ENCODE assay signal across 11 mouse cellular contexts in the genomic region with DNA sequence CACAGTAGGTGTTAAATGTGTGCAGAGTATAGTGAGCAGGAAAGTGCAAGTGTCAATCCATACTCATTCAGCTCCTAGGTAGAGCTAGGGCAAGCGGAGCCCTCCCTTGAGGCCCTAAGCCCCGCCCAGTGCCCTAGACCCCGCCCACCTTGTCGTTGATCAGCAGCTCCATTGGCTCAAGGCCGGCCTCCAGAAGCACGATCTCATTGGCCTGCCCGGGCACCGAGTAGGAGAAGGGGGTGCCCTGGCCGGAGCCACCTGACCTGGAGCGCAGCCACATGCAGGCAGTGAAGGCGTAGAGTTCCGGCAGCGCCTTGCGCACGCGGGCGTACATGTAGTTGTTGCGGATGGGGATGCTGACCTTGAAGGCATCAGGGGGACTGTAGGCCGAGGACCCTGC. TPM values are rescaled to one million over a fixed set of nuclear protein-coding genes. Genes with fewer than 3 reads are reported as not detected.
DNase-seq lines count a peak whose midpoint lies in the region; ATAC-seq and TF ChIP-seq lines count a peak whose summit lies in the region.
"Had no signal": no experiment of that assay in that cellular context is flagged by ENCODE, and none has a peak within 500 bp of the region (broad histone marks: within the 10 kb centered on the region; RNA-seq: fewer than 3 reads in every experiment).

No protein-coding gene starts in this region.

- H3K27me3 ChIP-seq in neural tube, embryonic 12.5 days (replicated peaks), result peaks cover 23% of the 10 kb centered on the region

- no peak overlapping the region for H3K9ac ChIP-seq in neural tube, embryonic 12.5 days

- 33% methylated on average over 19 of the region's 19 CpGs for WGBS in lung, adult 2 months
- WGBS in neural tube, embryonic 12.5 days, result 20% methylated on average over 19 of the region's 19 CpGs

- no peaks in the 10 kb centered on the region for H3K9me3 ChIP-seq in neural tube, embryonic 12.5 days

- H3K4me1 ChIP-seq in lung, adult 2 months (ENCODE audit: control insufficient read depth, insufficient read depth, low read length), result no peaks in the 10 kb centered on the region
- peaks cover 12% of the 10 kb centered on the region; the same call in 1 of the 2 replicates for H3K4me1 ChIP-seq in neural tube, embryonic 12.5 days

- no peak overlapping the region for H3K4me3 ChIP-seq in lung, adult 2 months (replicated peaks; ENCODE audit: extremely low read depth, low read depth, low read length)
- no peak overlapping the region for H3K4me3 ChIP-seq in neural tube, embryonic 12.5 days

- TF ChIP-seq POLR2A in lung, adult 2 months (IDR thresholded peaks at IDR 0.05; ENCODE audit: borderline replicate concordance, extremely low read depth, low read depth, low read length), result no peak

- peak overlapping the region; percentile 29; the same call in 1 of the 2 replicates for H3K4me2 ChIP-seq in neural tube, embryonic 12.5 days (replicated peaks)

- no peak overlapping the region for H3K27ac ChIP-seq in neural tube, embryonic 12.5 days

- TF ChIP-seq CTCF in lung, adult 2 months (IDR thresholded peaks at IDR 0.05; ENCODE audit: insufficient read depth, low read length), result no peak

- no peak for ATAC-seq in neural tube, embryonic 12.5 days (ENCODE audit: low FRiP score, low read depth)
- no peak for ATAC-seq in erythroblast, adult 5-6 weeks (replicated peaks; ENCODE audit: low FRiP score, poor library complexity, severe bottlenecking)

- DNase-seq in cerebellum, adult 18-20 months, result peak; percentile 53 to 56
- no peak for DNase-seq in cerebellum, postnatal 4 days (ENCODE audit: low spot score in 2 of 2)
- DNase-seq in lung, postnatal 10 days, result peak; percentile 27
- DNase-seq in lung, adult 2 months, result no peak
- DNase-seq in embryo, embryonic 10.5 days (ENCODE audit: low spot score), result peak; percentile 68
- no peak for DNase-seq in frontal cortex, postnatal 14 days (ENCODE audit: low spot score in 2 of 2)
- DNase-seq: adrenal gland, adult 8-10 months; heart, postnatal 36 days had no signal

- no peaks in the 10 kb centered on the region for H3K36me3 ChIP-seq in neural tube, embryonic 12.5 days

RNA-seq across cellular contexts. Expression of gene Nptxr, which starts 12.1 kb away (rescaled TPM):
- polyA plus RNA-seq in lung, adult 2 months (2012; rRNA removed), result 3.1 and 3.7 TPM in 2 replicates
- 13.2 and 13.6 TPM in 2 replicates for polyA plus RNA-seq in neural tube, embryonic 12.5 days (2016; fragmentation: Nextera tagmentation; extraction: Ambion mirVana)
- 0.19 TPM in 1 of 2 replicates, not detected in the other for total RNA-seq in erythroblast, adult 5-6 weeks (2015; ENCODE audit: low replicate concordance)
- total RNA-seq in erythroblast, adult 5-6 weeks (2017; ENCODE audit: low replicate concordance), result 0.17 TPM in 1 of 2 replicates, not detected in the other

RNA-seq across cellular contexts. Expression of gene Dnal4, which starts 14.8 kb away (rescaled TPM):
- polyA plus RNA-seq in lung, adult 2 months (2012; rRNA removed), result 51.1 and 51.2 TPM in 2 replicates
- 73.1 and 79.2 TPM in 2 replicates for polyA plus RNA-seq in neural tube, embryonic 12.5 days (2016; fragmentation: Nextera tagmentation; extraction: Ambion mirVana)
- 4.2 TPM in 1 of 2 replicates, not detected in the other for total RNA-seq in erythroblast, adult 5-6 weeks (2015; ENCODE audit: low replicate concordance)
- total RNA-seq in erythroblast, adult 5-6 weeks (2017; ENCODE audit: low replicate concordance), result 0.68 and 1.7 TPM in 2 replicates

RNA-seq across cellular contexts. Expression of gene Npcd, which starts 41.6 kb away (rescaled TPM):
- 0.50 and 1.4 TPM in 2 replicates for polyA plus RNA-seq in lung, adult 2 months (2012; rRNA removed)
- polyA plus RNA-seq in neural tube, embryonic 12.5 days (2016; fragmentation: Nextera tagmentation; extraction: Ambion mirVana), result 0.31 and 1.0 TPM in 2 replicates
- total RNA-seq in erythroblast, adult 5-6 weeks (2015; ENCODE audit: low replicate concordance), result not detected in 2 replicates
- 0.34 TPM in 1 of 2 replicates, not detected in the other for total RNA-seq in erythroblast, adult 5-6 weeks (2017; ENCODE audit: low replicate concordance)
- polyA plus RNA-seq: C2C12 had no signal

RNA-seq across cellular contexts. Expression of gene Cbx6, which starts 42.0 kb away (rescaled TPM):
- polyA plus RNA-seq in lung, adult 2 months (2012; rRNA removed), result 87.3 and 94.1 TPM in 2 replicates
- polyA plus RNA-seq in neural tube, embryonic 12.5 days (2016; fragmentation: Nextera tagmentation; extraction: Ambion mirVana), result 32.8 and 36.6 TPM in 2 replicates
- 2.7 and 4.0 TPM in 2 replicates for total RNA-seq in erythroblast, adult 5-6 weeks (2015; ENCODE audit: low replicate concordance)
- total RNA-seq in erythroblast, adult 5-6 weeks (2017; ENCODE audit: low replicate concordance), result 6.6 and 8.1 TPM in 2 replicates

RNA-seq across cellular contexts. Expression of gene Sun2, which starts 50.1 kb away (rescaled TPM):
- 74.7 and 88.6 TPM in 2 replicates for polyA plus RNA-seq in lung, adult 2 months (2012; rRNA removed)
- 8.0 and 9.5 TPM in 2 replicates for polyA plus RNA-seq in neural tube, embryonic 12.5 days (2016; fragmentation: Nextera tagmentation; extraction: Ambion mirVana)
- total RNA-seq in erythroblast, adult 5-6 weeks (2015; ENCODE audit: low replicate concordance), result 23.4 and 26.5 TPM in 2 replicates
- total RNA-seq in erythroblast, adult 5-6 weeks (2017; ENCODE audit: low replicate concordance), result 44.7 and 48.8 TPM in 2 replicates

Comparison
In these comparisons a context has a peak if more than half of its experiments do, and no peak if none do; other contexts are left out.
1. DNase-seq: peak in cerebellum, adult 18-20 months (2 of 2), lung, postnatal 10 days (single experiment) and embryo, embryonic 10.5 days (single experiment); none in cerebellum, postnatal 4 days (0 of 2), lung, adult 2 months (single experiment) and frontal cortex, postnatal 14 days (0 of 2).